Mouse (Mus musculus): Measurements from ENCODE around the gene Uncx. TPM values are rescaled to one million over a fixed set of nuclear protein-coding genes. Genes with fewer than 3 reads are reported as not detected.
"Not testable (repeated sequence)": the region's sequence is repeated elsewhere in the genome, so short reads cannot be mapped to it uniquely, and the experiment has no call there.

Uncx gene
- polyA plus RNA-seq, 1 experiment from 2014 or later, result 0.09 TPM

- no peak for ATAC-seq (replicated peaks; ENCODE audit: insufficient number of reproducible peaks, low FRiP score, low TSS enrichment)
- H3K4me3 ChIP-seq (ENCODE audit: low read depth, low read length), result peak overlapping the region; percentile 35
- H3K4me2 ChIP-seq, result peak overlapping the region; percentile 61
- H3K36me3 ChIP-seq (ENCODE audit: control insufficient read depth, insufficient read depth, low read length), result no peaks in the 10 kb centered on the region
- 4% methylated on average over 39 of the region's 39 CpGs for WGBS (ENCODE audit: insufficient replicate concordance)
- peaks cover 6% of the 10 kb centered on the region; the same call in 1 of the 2 replicates for H3K4me1 ChIP-seq (ENCODE audit: control insufficient read depth, insufficient read depth, low read length)
- H3K27ac ChIP-seq (ENCODE audit: low read depth, low read length), result no peak overlapping the region
- H3K9ac ChIP-seq (ENCODE audit: low read depth, low read length), result peak overlapping the region; percentile 35; the same call in 1 of the 2 replicates
- no peaks in the 10 kb centered on the region; the same call in 1 of the 2 replicates for H3K9me3 ChIP-seq (replicated peaks; ENCODE audit: control insufficient read depth, low read length)
- peaks cover 69% of the 10 kb centered on the region for H3K27me3 ChIP-seq (ENCODE audit: control insufficient read depth, insufficient read depth, low read length)
Observed at GRCm38 (mm10) chr5:139584971-139585747, 41.9 kb downstream of the Uncx start.

DNA sequence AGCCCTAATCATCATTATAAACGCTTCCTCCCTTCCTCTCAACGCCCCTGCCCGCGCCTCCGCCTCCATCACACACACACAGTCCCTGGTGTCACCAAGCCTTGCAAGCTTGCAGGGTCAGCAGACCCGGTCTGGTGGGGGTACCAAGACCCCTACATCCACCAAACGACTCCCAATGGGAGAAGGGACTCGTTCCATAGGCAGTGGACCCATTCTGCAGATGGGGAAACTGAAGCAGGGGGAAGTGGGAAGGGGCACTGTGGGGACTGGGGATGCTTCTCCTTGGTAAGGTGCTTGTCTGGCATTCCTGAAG is 42.4 kb downstream of the Uncx start:
- WGBS (ENCODE audit: insufficient replicate concordance), result 8% methylated on average over 8 of the region's 8 CpGs
- peak overlapping the region; percentile 61 for H3K4me2 ChIP-seq
- H3K36me3 ChIP-seq (ENCODE audit: control insufficient read depth, insufficient read depth, low read length), result no peaks in the 10 kb centered on the region
- no peak for ATAC-seq (replicated peaks; ENCODE audit: insufficient number of reproducible peaks, low FRiP score, low TSS enrichment)
- H3K9me3 ChIP-seq (replicated peaks; ENCODE audit: control insufficient read depth, low read length), result no peaks in the 10 kb centered on the region; the same call in 1 of the 2 replicates
- H3K9ac ChIP-seq (ENCODE audit: low read depth, low read length), result no peak overlapping the region
- no peak overlapping the region for H3K27ac ChIP-seq (ENCODE audit: low read depth, low read length)
- peaks cover 6% of the 10 kb centered on the region; the same call in 1 of the 2 replicates for H3K4me1 ChIP-seq (ENCODE audit: control insufficient read depth, insufficient read depth, low read length)
- peaks cover 67% of the 10 kb centered on the region for H3K27me3 ChIP-seq (ENCODE audit: control insufficient read depth, insufficient read depth, low read length)
- H3K4me3 ChIP-seq (ENCODE audit: low read depth, low read length), result peak overlapping the region; percentile 35

DNA sequence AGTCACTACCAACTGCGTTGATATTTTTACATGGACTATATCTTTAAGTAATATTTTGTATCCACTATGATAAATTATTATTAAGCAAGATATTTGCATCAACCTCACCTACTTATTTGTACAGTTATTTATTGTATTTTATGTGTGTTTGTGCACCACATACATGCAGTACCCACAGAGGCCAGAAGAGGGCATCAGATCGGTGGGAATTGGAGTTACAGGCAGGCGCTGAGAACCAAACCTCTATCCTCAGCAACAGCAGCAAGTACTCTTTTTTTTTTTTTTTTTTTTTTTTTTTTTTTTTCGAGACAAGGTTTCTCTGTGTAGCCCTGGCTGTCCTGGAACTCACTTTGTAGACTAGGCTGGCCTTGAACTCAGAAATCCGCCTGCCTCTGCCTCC is 44.2 kb downstream of the Uncx start:
- H3K4me2 ChIP-seq; H3K27ac ChIP-seq (ENCODE audit: low read depth, low read length); H3K4me3 ChIP-seq (ENCODE audit: low read depth, low read length); H3K4me1 ChIP-seq (ENCODE audit: control insufficient read depth, insufficient read depth, low read length); H3K36me3 ChIP-seq (ENCODE audit: control insufficient read depth, insufficient read depth, low read length); ATAC-seq (replicated peaks; ENCODE audit: insufficient number of reproducible peaks, low FRiP score, low TSS enrichment); H3K9me3 ChIP-seq (replicated peaks; ENCODE audit: control insufficient read depth, low read length); H3K9ac ChIP-seq (ENCODE audit: low read depth, low read length): not testable (repeated sequence)
- 74% methylated on average over 5 of the region's 5 CpGs for WGBS (ENCODE audit: insufficient replicate concordance)
- H3K27me3 ChIP-seq (ENCODE audit: control insufficient read depth, insufficient read depth, low read length), result peaks cover 62% of the 10 kb centered on the region

DNA sequence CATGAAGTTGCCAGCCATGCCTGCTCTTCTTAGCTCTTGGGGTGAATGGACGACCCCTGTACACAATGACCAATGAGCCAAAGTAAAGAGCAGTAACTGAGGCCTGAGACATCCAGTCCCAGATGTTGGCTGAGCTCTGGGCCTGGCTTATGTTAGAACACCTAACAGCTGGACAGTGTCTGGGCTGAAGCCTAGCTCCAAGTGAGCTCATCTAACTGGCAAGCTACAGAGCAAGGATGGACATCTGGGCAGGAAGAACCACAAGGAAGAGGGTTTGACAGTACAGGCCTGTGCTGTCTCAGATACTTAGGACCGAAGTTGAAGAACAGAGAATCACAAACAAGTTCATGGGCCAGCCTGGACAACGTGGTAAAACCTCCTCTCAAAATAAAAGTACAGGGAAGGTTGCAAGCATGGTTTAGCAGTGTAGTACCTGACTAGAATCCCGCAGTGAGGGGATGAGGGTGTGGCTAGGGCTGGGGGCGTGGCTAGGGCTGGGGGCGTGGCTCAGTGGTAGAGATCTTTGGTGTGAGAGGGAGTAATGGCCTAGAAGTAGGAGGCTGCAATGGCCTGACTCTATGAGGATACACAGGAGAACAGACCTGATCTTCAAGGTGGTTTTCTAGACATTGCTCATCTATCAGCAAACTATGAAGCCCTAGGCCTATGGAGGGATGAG is 47.5 kb downstream of the Uncx start:
- not testable (repeated sequence) for H3K9me3 ChIP-seq (replicated peaks; ENCODE audit: control insufficient read depth, low read length)

GRCm38 (mm10) chr5:139592011-139592410 is 48.7 kb downstream of the Uncx start:
- Histone ChIP-seq H3K9me3 (replicated peaks; ENCODE audit: control insufficient read depth, low read length) (no peaks in the 10 kb centered on the region; the same call in 1 of the 2 replicates), H3K4me3 (ENCODE audit: low read depth, low read length) (no peak overlapping the region), H3K36me3 (ENCODE audit: control insufficient read depth, insufficient read depth, low read length) (no peaks in the 10 kb centered on the region), H3K27ac (ENCODE audit: low read depth, low read length) (no peak overlapping the region), H3K4me1 (ENCODE audit: control insufficient read depth, insufficient read depth, low read length) (peaks cover 6% of the 10 kb centered on the region; the same call in 1 of the 2 replicates), H3K27me3 (ENCODE audit: control insufficient read depth, insufficient read depth, low read length) (peaks cover 40% of the 10 kb centered on the region), H3K9ac (ENCODE audit: low read depth, low read length) (no peak overlapping the region), H3K4me2 (no peak overlapping the region)
- ATAC-seq (replicated peaks; ENCODE audit: insufficient number of reproducible peaks, low FRiP score, low TSS enrichment), result no peak
- WGBS (ENCODE audit: insufficient replicate concordance), result 81% methylated on average over 3 of the region's 3 CpGs

More for the DNA sequence above, 47.5 kb downstream of the Uncx start:
- H3K4me2 ChIP-seq; H3K36me3 ChIP-seq (ENCODE audit: control insufficient read depth, insufficient read depth, low read length); H3K27ac ChIP-seq (ENCODE audit: low read depth, low read length); ATAC-seq (replicated peaks; ENCODE audit: insufficient number of reproducible peaks, low FRiP score, low TSS enrichment); H3K4me3 ChIP-seq (ENCODE audit: low read depth, low read length); H3K4me1 ChIP-seq (ENCODE audit: control insufficient read depth, insufficient read depth, low read length); H3K9ac ChIP-seq (ENCODE audit: low read depth, low read length): not testable (repeated sequence)
- peaks cover 48% of the 10 kb centered on the region for H3K27me3 ChIP-seq (ENCODE audit: control insufficient read depth, insufficient read depth, low read length)
- 35% methylated on average over 6 of the region's 6 CpGs for WGBS (ENCODE audit: insufficient replicate concordance)

DNA sequence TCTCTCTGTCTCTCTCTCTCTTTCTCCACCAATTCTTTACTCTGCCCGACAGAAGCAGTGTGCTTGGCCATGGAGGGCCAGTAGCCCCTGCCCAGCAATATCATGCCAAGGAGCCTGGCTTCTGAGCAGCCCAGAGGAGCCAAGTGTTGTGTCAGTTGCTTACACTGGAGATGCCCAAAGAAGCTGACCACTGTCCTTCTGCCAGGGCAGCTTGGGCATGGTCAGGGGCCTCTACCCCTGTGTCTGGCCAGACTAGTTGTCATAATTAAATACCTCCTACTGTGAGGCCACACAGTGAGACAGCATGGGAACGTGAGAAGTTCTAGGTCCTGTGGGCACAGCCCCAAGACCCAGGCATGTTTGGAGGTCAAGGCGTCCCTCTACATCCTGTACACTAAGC is 49.6 kb downstream of the Uncx start:
- Histone ChIP-seq H3K4me3 (ENCODE audit: low read depth, low read length) (no peak overlapping the region), H3K36me3 (ENCODE audit: control insufficient read depth, insufficient read depth, low read length) (no peaks in the 10 kb centered on the region), H3K9me3 (replicated peaks; ENCODE audit: control insufficient read depth, low read length) (no peaks in the 10 kb centered on the region), H3K27me3 (ENCODE audit: control insufficient read depth, insufficient read depth, low read length) (peaks cover 45% of the 10 kb centered on the region), H3K4me1 (ENCODE audit: control insufficient read depth, insufficient read depth, low read length) (peaks cover 6% of the 10 kb centered on the region; the same call in 1 of the 2 replicates), H3K27ac (ENCODE audit: low read depth, low read length) (no peak overlapping the region), H3K4me2 (no peak overlapping the region), H3K9ac (ENCODE audit: low read depth, low read length) (no peak overlapping the region)
- 61% methylated on average over 3 of the region's 3 CpGs for WGBS (ENCODE audit: insufficient replicate concordance)
- no peak for ATAC-seq (replicated peaks; ENCODE audit: insufficient number of reproducible peaks, low FRiP score, low TSS enrichment)

GRCm38 (mm10) chr5:139593746-139594145 is 50.5 kb downstream of the Uncx start:
- peaks cover 54% of the 10 kb centered on the region for H3K27me3 ChIP-seq (ENCODE audit: control insufficient read depth, insufficient read depth, low read length)
- no peaks in the 10 kb centered on the region for H3K36me3 ChIP-seq (ENCODE audit: control insufficient read depth, insufficient read depth, low read length)
- no peaks in the 10 kb centered on the region for H3K9me3 ChIP-seq (replicated peaks; ENCODE audit: control insufficient read depth, low read length)
- no peak overlapping the region for H3K27ac ChIP-seq (ENCODE audit: low read depth, low read length)
- H3K9ac ChIP-seq (ENCODE audit: low read depth, low read length), result 0 out of 2 replicates have a peak overlapping the region, but pooled peaks have one; percentile 28
- H3K4me2 ChIP-seq, result peak overlapping the region; percentile 31; the same call in 1 of the 2 replicates
- no peak for ATAC-seq (replicated peaks; ENCODE audit: insufficient number of reproducible peaks, low FRiP score, low TSS enrichment)
- H3K4me3 ChIP-seq (ENCODE audit: low read depth, low read length), result no peak overlapping the region
- peaks cover 6% of the 10 kb centered on the region; the same call in 1 of the 2 replicates for H3K4me1 ChIP-seq (ENCODE audit: control insufficient read depth, insufficient read depth, low read length)
- 6% methylated on average over 21 of the region's 21 CpGs for WGBS (ENCODE audit: insufficient replicate concordance)

- Histone ChIP-seq H3K4me2 (no peak overlapping the region), H3K9ac (ENCODE audit: low read depth, low read length) (no peak overlapping the region), H3K9me3 (replicated peaks; ENCODE audit: control insufficient read depth, low read length) (no peaks in the 10 kb centered on the region), H3K27me3 (ENCODE audit: control insufficient read depth, insufficient read depth, low read length) (peaks cover 66% of the 10 kb centered on the region), H3K27ac (ENCODE audit: low read depth, low read length) (no peak overlapping the region), H3K4me3 (ENCODE audit: low read depth, low read length) (no peak overlapping the region), H3K36me3 (ENCODE audit: control insufficient read depth, insufficient read depth, low read length) (no peaks in the 10 kb centered on the region), H3K4me1 (ENCODE audit: control insufficient read depth, insufficient read depth, low read length) (peaks cover 6% of the 10 kb centered on the region; the same call in 1 of the 2 replicates)
- no peak for ATAC-seq (replicated peaks; ENCODE audit: insufficient number of reproducible peaks, low FRiP score, low TSS enrichment)
- 82% methylated on average over 14 of the region's 14 CpGs for WGBS (ENCODE audit: insufficient replicate concordance)
Observed at GRCm38 (mm10) chr5:139595001-139595400, 51.7 kb downstream of the Uncx start.
